Mouse (Mus musculus): ENCODE measurements around the gene Armc9.

DNA sequence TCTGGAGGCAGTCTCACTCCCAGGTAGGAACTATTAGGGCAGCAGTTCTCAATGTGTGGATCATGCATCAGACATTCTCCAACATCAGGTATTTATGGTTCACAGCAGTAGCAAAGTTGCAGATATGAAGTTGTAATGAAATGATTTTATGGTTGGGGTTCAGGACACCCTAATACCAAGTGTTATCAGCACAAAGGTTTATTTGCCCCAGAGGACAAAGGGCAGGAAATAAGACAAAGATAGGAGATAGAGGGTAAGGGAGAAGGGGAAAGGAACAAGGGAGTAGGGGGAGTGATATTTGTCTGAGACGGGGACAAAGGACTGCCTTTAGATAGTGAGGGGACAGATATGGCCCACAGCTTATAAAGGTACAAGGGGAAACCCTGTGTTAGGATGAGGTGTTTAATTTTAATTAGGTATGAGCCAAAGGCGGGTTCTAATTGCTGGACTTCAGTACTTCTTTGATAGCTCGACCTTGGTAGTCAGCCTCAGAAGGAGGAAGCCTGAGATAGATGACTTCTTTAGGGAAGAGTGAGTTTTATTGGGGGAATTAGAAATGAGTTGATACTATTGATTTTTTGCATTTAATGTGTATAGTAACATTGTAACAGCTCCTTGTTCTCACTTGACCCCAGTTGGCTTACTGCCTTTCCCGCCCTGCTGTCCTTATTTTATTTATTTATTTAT lies 29.1 kb downstream of the Armc9 start:
- TF ChIP-seq ZNF384 (IDR thresholded peaks at IDR 0.05; ENCODE audit: low read depth, low read length) (no peak), HCFC1 (IDR thresholded peaks at IDR 0.05; ENCODE audit: borderline replicate concordance, insufficient read depth, low read length) (no peak)
